In genomic region chr5:88933454-88933853, GRCm38 (mm10) we compare ENCODE assay signal across 9 mouse cellular contexts. TPM values are rescaled to one million over a fixed set of nuclear protein-coding genes. Genes with fewer than 3 reads are reported as not detected.
A peak's percentile ranks its signal among the peaks of the same experiment; 100 is the strongest.
DNase-seq lines count a peak whose midpoint lies in the region; ATAC-seq and TF ChIP-seq lines count a peak whose summit lies in the region.
"Had no signal": no experiment of that assay in that cellular context is flagged by ENCODE, and none has a peak within 500 bp of the region (broad histone marks: within the 10 kb centered on the region; RNA-seq: fewer than 3 reads in every experiment).

No protein-coding gene starts in this region.

- peak; percentile 94 for DNase-seq in heart, adult 11 months
- DNase-seq in heart, embryonic 10.5 days (ENCODE audit: low spot score), result no peak
- DNase-seq in lung, postnatal 0 days (ENCODE audit: low spot score), result peak; percentile 75
- DNase-seq in lung, postnatal 10 days, result no peak
- peak; percentile 50 to 57 for DNase-seq in heart, postnatal 10 days
- DNase-seq in layer of hippocampus, adult 9-11 months, result no peak
- DNase-seq in liver, embryonic 11.5 days (ENCODE audit: low spot score), result no peak
- DNase-seq: liver, embryonic 13.5 days had no signal

- H3K9ac ChIP-seq in lung, postnatal 0 days (replicated peaks; ENCODE audit: low read depth), result no peak overlapping the region
- H3K9ac ChIP-seq in stomach, embryonic 16.5 days (ENCODE audit: low read length), result no peak overlapping the region
- H3K9ac ChIP-seq in liver, embryonic 11.5 days (ENCODE audit: low read depth, low read length), result no peak overlapping the region
- H3K9ac ChIP-seq: liver, embryonic 13.5 days had no signal

- H3K9me3 ChIP-seq in heart, embryonic 10.5 days, result no peaks in the 10 kb centered on the region
- no peaks in the 10 kb centered on the region for H3K9me3 ChIP-seq in lung, postnatal 0 days (ENCODE audit: low read length)
- no peaks in the 10 kb centered on the region for H3K9me3 ChIP-seq in stomach, embryonic 16.5 days (replicated peaks; ENCODE audit: control insufficient read depth, low read length)
- no peaks in the 10 kb centered on the region for H3K9me3 ChIP-seq in liver, embryonic 11.5 days (ENCODE audit: control insufficient read depth, low read length)
- H3K9me3 ChIP-seq: liver, embryonic 13.5 days had no signal

- peak overlapping the region; percentile 5; the same call in 1 of the 2 replicates for H3K4me2 ChIP-seq in lung, postnatal 0 days (replicated peaks; ENCODE audit: low read depth, low read length)
- H3K4me2 ChIP-seq in stomach, embryonic 16.5 days (ENCODE audit: low read depth, low read length), result peak overlapping the region; percentile 35; the same call in 1 of the 2 replicates
- H3K4me2 ChIP-seq in liver, embryonic 11.5 days, result no peak overlapping the region
- H3K4me2 ChIP-seq: liver, embryonic 13.5 days had no signal

- H3K4me3 ChIP-seq in heart, embryonic 10.5 days, result no peak overlapping the region
- no peak overlapping the region for H3K4me3 ChIP-seq in lung, postnatal 0 days (ENCODE audit: low read depth, low read length)
- H3K4me3 ChIP-seq in stomach, embryonic 16.5 days (replicated peaks; ENCODE audit: low read length), result no peak overlapping the region
- no peak overlapping the region for H3K4me3 ChIP-seq in liver, embryonic 11.5 days (ENCODE audit: low read depth, low read length)
- H3K4me3 ChIP-seq: liver, embryonic 13.5 days had no signal

- no peaks in the 10 kb centered on the region for H3K36me3 ChIP-seq in heart, embryonic 10.5 days
- no peaks in the 10 kb centered on the region for H3K36me3 ChIP-seq in lung, postnatal 0 days (ENCODE audit: insufficient read depth, low read length)
- H3K36me3 ChIP-seq in stomach, embryonic 16.5 days (ENCODE audit: control insufficient read depth, insufficient read depth, low read length), result no peaks in the 10 kb centered on the region
- H3K36me3 ChIP-seq in liver, embryonic 11.5 days (ENCODE audit: control insufficient read depth, insufficient read depth, low read length), result no peaks in the 10 kb centered on the region
- H3K36me3 ChIP-seq: liver, embryonic 13.5 days had no signal

- 58% methylated on average over 7 of the region's 7 CpGs for WGBS in heart, embryonic 10.5 days
- WGBS in lung, postnatal 0 days, result 61% methylated on average over 7 of the region's 7 CpGs
- 34% methylated on average over 7 of the region's 7 CpGs for WGBS in stomach, embryonic 16.5 days
- WGBS in liver, embryonic 11.5 days, result 81% methylated on average over 7 of the region's 7 CpGs

- peaks cover 60% of the 10 kb centered on the region for H3K4me1 ChIP-seq in heart, embryonic 10.5 days
- H3K4me1 ChIP-seq in lung, postnatal 0 days (ENCODE audit: insufficient read depth, low read depth, low read length), result peaks cover 17% of the 10 kb centered on the region; the same call in 1 of the 2 replicates
- H3K4me1 ChIP-seq in stomach, embryonic 16.5 days (ENCODE audit: control insufficient read depth, insufficient read depth, low read length), result peaks cover 29% of the 10 kb centered on the region
- H3K4me1 ChIP-seq in liver, embryonic 11.5 days (replicated peaks; ENCODE audit: control insufficient read depth, insufficient read depth, low read length), result peaks cover 5% of the 10 kb centered on the region; the same call in 1 of the 2 replicates

- H3K27ac ChIP-seq in heart, embryonic 10.5 days, result no peak overlapping the region
- H3K27ac ChIP-seq in lung, postnatal 0 days (ENCODE audit: low read length), result no peak overlapping the region
- peak overlapping the region; percentile 63 for H3K27ac ChIP-seq in stomach, embryonic 16.5 days (ENCODE audit: low read length)
- no peak overlapping the region for H3K27ac ChIP-seq in liver, embryonic 11.5 days (ENCODE audit: low read depth, low read length)
- H3K27ac ChIP-seq: liver, embryonic 13.5 days had no signal

- ATAC-seq in lung, postnatal 0 days, result peak; percentile 25; the same call in 1 of the 2 replicates
- ATAC-seq in stomach, embryonic 16.5 days (ENCODE audit: insufficient read depth, low FRiP score), result peak; percentile 73; the same call in 1 of the 2 replicates
- ATAC-seq in liver, embryonic 11.5 days (replicated peaks; ENCODE audit: low FRiP score), result no peak

- TF ChIP-seq EP300 in lung, postnatal 0 days (IDR thresholded peaks at IDR 0.05), result no peak

- no peaks in the 10 kb centered on the region for H3K27me3 ChIP-seq in heart, embryonic 10.5 days (ENCODE audit: insufficient read depth, poor library complexity, severe bottlenecking)
- no peaks in the 10 kb centered on the region for H3K27me3 ChIP-seq in lung, postnatal 0 days (replicated peaks; ENCODE audit: insufficient read depth, low read length)
- H3K27me3 ChIP-seq in stomach, embryonic 16.5 days (ENCODE audit: control insufficient read depth, insufficient read depth, low read length), result no peaks in the 10 kb centered on the region
- no peaks in the 10 kb centered on the region for H3K27me3 ChIP-seq in liver, embryonic 11.5 days (replicated peaks; ENCODE audit: control insufficient read depth, insufficient read depth, low read length)
- H3K27me3 ChIP-seq: liver, embryonic 13.5 days had no signal

- intact Hi-C loops in heart, postnatal 10 days (cut with DNase I), result loop anchor here (5.0 kb wide), 2 partner anchors 49 to 104 kb away; no protein-coding TSS in a partner anchor

- no peak for TF ChIP-seq CTCF in lung, postnatal 0 days (IDR thresholded peaks at IDR 0.05)

RNA-seq across cellular contexts. Expression of gene Slc4a4, which starts 46.8 kb away (rescaled TPM):
- 2.2 and 3.0 TPM in 2 replicates for polyA plus RNA-seq in heart, embryonic 10.5 days (2016; fragmentation: Nextera tagmentation; extraction: Ambion mirVana)
- polyA plus RNA-seq in lung, postnatal 0 days (2015; fragmentation: Nextera tagmentation; extraction: Ambion mirVana), result 2.9 and 4.0 TPM in 2 replicates
- 10 to 100 TPM; 34.1 to 44.1 TPM for total RNA-seq in heart, postnatal 10 days (2021)
- 1.8 and 2.6 TPM in 2 replicates for polyA plus RNA-seq in stomach, embryonic 16.5 days (2015; fragmentation: Nextera tagmentation; extraction: Ambion mirVana)
- 1.2 and 1.5 TPM in 2 replicates for polyA plus RNA-seq in liver, embryonic 11.5 days (2014; fragmentation: Nextera tagmentation; extraction: Ambion mirVana)

Comparison
In these comparisons a context has a peak if more than half of its experiments do, and no peak if none do; other contexts are left out.
1. DNase-seq: peak in heart, adult 11 months (single experiment), lung, postnatal 0 days (single experiment) and heart, postnatal 10 days (2 of 2); none in heart, embryonic 10.5 days (single experiment), lung, postnatal 10 days (single experiment), layer of hippocampus, adult 9-11 months (single experiment) and liver, embryonic 11.5 days (single experiment).